Mouse (Mus musculus) hindlimb bud, embryonic 11.5 days (tissue): ENCODE results near the gene Ubxn6.
"Not testable (repeated sequence)": the region's sequence is repeated elsewhere in the genome, so short reads cannot be mapped to it uniquely, and the experiment has no call there.

Source experiments
- DNase-seq: peaks from one replicate; pipeline ENCODE4 v3.0.0-alpha.2; 2012; ENCODE audit warnings: low read depth, low spot score; ENCODE audit errors: extremely low spot score

The Ubxn6 gene

GRCm38 (mm10) chr17:56102927-56103326 is 28.1 kb upstream of the Ubxn6 start:
- DNase-seq, result no peak

DNA sequence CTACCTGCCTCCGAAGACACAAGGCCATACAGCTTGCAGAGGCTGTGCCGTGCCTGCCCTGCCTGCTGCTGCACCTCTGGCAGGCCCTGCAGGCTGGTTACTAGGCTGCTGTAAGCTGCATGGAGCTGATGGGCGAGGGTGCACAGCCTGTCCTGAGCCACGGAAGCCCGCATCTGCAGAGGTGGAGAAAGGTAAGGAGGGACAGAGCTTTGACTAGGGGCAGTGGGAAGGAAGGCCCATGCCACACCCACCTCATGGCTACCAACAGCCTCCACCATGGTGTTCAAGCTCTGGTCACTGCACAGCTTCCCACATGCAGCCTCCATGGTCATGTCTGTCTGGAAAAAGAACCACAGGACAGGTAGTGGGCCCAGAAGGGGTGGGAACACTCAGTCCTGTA is 27.3 kb upstream of the Ubxn6 start:
- no peak for DNase-seq

- no peak for DNase-seq
Observed at GRCm38 (mm10) chr17:56100811-56101210, 26.0 kb upstream of the Ubxn6 start.

DNA sequence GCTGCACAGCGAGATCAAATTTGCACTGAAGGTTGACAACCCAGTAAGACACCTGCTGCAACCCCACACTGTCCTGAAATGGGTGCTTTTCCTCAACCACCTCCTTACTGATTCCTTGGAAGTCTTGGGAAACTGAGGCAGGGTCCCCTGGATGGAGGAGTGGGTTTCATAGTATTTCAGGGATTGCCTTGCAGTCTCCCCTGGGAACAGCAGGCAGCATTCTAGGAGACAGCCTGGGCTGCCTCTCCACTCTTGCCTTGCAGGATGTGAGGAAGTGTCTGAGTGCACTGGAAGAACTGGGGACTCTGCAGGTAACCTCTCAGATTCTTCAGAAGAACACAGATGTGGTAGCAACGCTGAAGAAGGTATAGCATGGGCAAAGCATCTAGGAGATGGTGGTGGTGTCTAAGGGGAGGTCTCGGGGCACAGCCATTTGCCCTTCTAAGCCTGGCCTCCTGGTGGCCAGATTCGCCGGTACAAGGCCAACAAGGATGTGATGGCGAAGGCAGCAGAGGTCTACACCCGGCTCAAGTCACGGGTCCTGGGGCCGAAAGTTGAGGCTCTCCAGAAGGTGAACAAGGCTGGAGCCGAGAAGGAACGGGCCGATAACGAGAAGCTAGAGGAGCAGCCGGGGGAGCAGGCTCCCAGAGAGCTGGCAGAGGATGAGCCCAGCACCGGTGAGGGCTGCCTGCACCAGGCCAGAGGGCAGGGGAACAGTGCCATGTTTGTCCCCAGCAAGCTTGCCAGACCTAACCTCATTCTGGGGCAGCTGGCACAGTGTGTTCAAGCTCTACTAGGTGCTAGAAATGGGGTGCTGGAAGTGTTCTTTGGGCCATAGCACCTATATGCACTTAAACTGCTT is 24.1 kb upstream of the Ubxn6 start:
- no peak for DNase-seq

GRCm38 (mm10) chr17:56098180-56098579 is 23.4 kb upstream of the Ubxn6 start:
- DNase-seq, result no peak

DNA sequence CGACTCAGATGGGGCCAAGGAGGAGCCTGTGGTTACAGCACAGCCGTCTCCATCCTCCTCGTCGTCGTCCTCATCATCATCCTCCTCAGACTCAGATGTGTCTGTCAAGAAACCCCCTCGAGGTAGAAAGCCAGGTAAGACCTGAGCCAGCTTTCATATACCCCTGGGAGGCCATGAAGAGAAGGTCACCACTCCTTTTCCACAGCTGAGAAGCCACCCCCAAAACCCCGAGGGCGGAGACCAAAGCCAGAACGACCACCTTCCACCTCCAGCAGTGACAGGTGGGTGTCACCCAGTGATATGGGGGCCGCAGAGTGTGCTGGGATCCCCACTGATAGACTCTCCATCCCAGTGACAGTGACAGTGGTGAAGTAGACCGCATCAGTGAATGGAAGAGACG is 22.1 kb upstream of the Ubxn6 start:
- no peak for DNase-seq

DNA sequence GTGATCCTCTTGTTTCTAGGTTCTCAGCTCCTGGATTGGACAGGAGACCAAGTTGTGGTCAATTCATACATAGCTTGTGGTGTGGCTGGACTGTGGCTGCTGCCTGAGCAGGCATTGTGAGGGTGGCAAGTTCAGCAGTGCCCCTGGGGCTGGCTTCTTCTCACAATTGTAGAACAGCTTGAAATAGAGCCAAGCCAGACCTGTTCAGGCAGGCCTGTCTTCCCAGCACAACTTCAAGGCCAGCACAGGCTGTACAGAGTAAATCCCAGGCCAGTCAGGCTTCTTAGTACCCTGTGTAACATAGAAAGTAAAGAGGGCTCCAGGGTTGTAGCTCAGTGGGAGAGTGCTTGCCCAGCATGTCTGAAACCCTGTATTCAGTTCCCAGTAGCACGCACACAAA is 18.0 kb upstream of the Ubxn6 start:
- no peak for DNase-seq

- DNase-seq, result no peak
Observed at GRCm38 (mm10) chr17:56092312-56092711, 17.5 kb upstream of the Ubxn6 start.

DNA sequence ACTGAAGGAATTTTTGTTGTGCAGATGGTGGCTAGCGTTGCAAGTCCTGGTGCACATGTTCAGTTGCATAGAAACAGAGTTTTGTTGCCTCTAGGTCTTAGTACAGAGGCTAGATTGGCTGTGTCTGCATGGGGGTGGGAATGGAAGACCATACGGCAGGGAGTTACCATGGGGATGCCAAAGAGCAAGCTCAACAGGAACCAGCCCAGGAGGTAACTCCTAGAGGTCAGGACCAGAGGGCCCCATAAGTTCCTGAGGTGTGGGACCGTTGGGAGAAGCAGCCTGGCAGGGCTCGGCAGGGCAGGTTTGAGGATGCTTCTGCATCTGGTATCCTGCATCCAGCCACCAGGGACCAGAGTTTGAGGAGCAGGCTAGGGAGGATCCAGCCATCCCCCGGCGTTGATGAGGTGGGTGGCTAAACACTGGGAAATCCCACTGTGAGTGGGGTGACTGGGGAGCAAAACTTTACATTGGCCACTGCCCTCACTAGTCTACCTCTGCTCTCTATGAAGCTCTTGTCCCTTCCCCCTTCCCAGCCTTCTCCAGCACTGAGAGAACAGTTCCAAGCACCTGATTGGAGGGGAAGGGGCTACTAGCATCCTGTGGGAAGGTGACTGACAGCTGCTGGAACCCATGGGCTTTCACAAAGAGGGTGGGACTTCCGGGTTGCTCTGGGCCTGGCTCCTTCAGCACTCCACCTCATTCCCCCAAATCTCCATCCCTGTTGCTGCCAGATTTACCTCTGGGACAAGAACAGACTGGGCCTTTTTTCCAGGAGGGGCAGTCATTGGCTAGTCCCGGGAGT is 6.2 kb upstream of the Ubxn6 start:
- peak; percentile 66 for DNase-seq

GRCm38 (mm10) chr17:56079921-56080320 is 5.1 kb upstream of the Ubxn6 start:
- DNase-seq, result no peak

- peak; percentile 98 for DNase-seq
Observed at GRCm38 (mm10) chr17:56078880-56079795, 4.3 kb upstream of the Ubxn6 start, which contains the start of gene Hdgfl2. Gene Hdgfl2 (plus strand): TSS chr17:56079634.

GRCm38 (mm10) chr17:56078361-56078760 is 3.5 kb upstream of the Ubxn6 start:
- DNase-seq, result not testable (repeated sequence)

DNA sequence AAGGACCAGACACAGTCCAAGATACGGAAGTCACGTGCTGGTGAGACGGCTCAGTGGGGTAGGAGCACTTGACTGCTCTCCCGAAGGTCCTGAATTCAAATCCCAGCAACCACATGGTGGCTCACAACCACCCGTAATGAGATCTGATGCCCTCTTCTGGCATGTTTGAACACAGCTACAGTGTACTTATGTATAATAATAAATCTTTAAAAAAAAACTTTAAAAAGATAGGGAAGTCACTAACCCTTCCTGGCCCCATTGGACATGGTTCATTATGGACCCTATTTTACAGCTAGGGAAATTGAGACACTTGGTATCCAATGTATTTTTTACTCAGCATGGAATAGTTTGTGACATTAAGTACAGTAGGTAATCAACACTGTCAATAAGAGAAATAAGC is 2.7 kb upstream of the Ubxn6 start:
- DNase-seq, result no peak

DNA sequence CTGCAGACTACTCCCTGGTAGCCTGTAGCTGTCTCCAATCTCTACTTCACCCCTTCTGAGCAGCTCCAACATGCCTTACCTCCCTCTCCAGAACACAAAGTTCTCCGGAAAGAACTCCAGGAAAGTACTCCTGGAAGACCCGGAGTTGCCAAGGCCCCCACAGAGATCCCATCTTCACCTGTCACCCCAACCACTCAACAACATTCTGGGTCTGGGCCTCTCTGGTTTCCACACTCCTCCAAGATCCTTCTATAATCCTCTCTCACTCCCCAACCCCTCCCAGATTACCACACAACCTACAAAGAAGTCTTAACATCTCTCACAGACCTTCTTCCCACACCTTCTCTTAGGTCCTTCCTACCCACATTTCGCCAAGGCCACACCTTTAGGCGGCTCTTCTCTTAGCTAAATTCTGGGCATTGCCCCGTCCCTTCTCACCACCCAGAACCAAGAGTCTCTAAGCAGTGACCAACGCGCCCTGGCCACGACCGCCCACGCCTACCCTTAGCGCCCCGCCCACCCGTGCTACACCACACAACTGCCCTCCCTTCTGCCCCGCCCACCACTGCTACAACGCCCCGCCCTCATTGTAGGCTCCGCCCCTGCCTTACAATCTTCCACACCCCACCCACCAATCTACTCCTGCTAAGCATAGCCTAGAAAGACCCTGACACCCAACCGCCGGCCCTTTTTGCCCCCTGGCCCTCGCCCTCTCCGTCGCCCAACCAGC is 566 bp downstream of the Ubxn6 start:
- DNase-seq, result no peak

- no peak for DNase-seq
Observed at GRCm38 (mm10) chr17:56072243-56072642, 2.6 kb downstream of the Ubxn6 start.

- no peak for DNase-seq
Observed at GRCm38 (mm10) chr17:56071126-56071525, 3.7 kb downstream of the Ubxn6 start.

DNA sequence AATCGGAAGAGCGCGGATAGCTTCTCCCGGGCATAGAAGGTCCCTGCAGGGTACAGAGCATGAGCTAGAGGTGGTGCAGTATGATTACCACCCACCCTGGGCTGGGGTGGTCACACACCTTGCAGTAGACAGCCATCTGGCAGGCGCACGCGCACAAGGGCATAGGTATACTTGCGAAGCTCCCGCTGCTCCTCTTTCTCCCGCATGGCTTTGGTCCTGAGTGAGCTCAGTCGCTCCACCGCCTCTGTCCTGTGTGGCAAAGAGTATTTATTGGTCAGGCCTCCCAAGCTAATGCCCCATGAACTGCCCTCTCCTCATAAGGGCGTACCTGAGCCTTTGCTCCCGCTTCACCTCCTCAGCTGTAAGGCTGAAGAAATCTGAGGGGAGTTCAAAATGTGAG is 5.8 kb downstream of the Ubxn6 start:
- DNase-seq, result no peak

DNA sequence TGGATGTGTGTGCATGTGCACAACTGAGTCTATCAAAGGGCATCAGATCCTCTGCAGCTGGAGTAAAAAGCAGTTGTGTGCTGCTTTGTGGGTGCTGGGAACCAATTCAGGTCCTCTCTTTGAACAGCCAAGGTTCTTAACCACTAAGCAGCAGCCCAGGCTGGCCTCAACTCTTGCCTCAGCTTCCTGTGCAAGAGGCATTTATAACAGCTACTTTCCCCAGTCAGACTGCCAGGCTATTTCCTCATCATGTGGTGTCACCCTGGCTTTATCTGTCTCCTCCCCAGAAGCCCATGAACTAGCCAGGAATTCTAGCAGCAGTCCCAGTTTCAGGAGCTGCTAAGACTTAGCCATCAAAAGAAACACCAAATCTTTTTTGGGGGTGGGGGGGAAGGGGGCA is 8.4 kb downstream of the Ubxn6 start:
- DNase-seq, result no peak

- DNase-seq, result not testable (repeated sequence)
Observed at GRCm38 (mm10) chr17:56065715-56066114, 9.1 kb downstream of the Ubxn6 start.

- no peak for DNase-seq
Observed at GRCm38 (mm10) chr17:56062081-56062480, 12.7 kb downstream of the Ubxn6 start.
